Mouse (Mus musculus) hindbrain, embryonic 15.5 days (tissue): ENCODE data around the gene Zfp385c. TPM values are rescaled to one million over a fixed set of nuclear protein-coding genes. Genes with fewer than 3 reads are reported as not detected.

Experiments
- ATAC-seq: fragments of 200-750 bp; cut with Nextera tagmentation; 2 replicates; pipeline ENCODE4 v1.8.0; 2017; ENCODE audit warnings: low read depth, moderate number of reproducible peaks, moderate TSS enrichment; ENCODE audit not compliant: low FRiP score
- H3K27ac ChIP-seq: fragments of 300-500 bp; sonication (generic); replicated peaks from 2 replicates; pipeline ENCODE4 v1.5.1; 2015; ENCODE audit warnings: mild to moderate bottlenecking, inconsistent platforms
- H3K27me3 ChIP-seq: fragments of 300-500 bp; sonication (generic); 2 replicates; pipeline ENCODE4 v1.6.1; 2015; ENCODE audit warnings: control low read depth, inconsistent platforms
- H3K36me3 ChIP-seq: fragments of 300-500 bp; sonication (generic); 2 replicates; pipeline ENCODE4 v1.6.1; 2015; ENCODE audit warnings: control low read depth, inconsistent platforms
- H3K4me1 ChIP-seq: fragments of 300-500 bp; sonication (generic); replicated peaks from 2 replicates; pipeline ENCODE4 v1.6.1; 2015; ENCODE audit warnings: control low read depth, inconsistent platforms
- H3K4me2 ChIP-seq: fragments of 300-500 bp; sonication (generic); 2 replicates; pipeline ENCODE4 v1.6.1; 2015; ENCODE audit warnings: moderate library complexity, mild to moderate bottlenecking, inconsistent platforms
- H3K4me3 ChIP-seq: fragments of 300-500 bp; sonication (generic); 2 replicates; pipeline ENCODE4 v1.5.1; 2015; ENCODE audit warnings: mild to moderate bottlenecking, inconsistent platforms
- H3K9ac ChIP-seq: fragments of 300-500 bp; sonication (generic); 2 replicates; pipeline ENCODE4 v1.6.1; 2015; ENCODE audit warnings: inconsistent platforms
- H3K9me3 ChIP-seq: fragments of 300-500 bp; sonication (generic); 2 replicates; pipeline ENCODE4 v1.6.1; 2016; ENCODE audit warnings: control low read depth, inconsistent platforms
- WGBS: fragments of 180-500 bp; shearing (Covaris S2); methylation state at CpG from one replicate; pipeline ENCODE4 v1.1.7; 2015; 5-methylcytosine and 5-hydroxymethylcytosine counted together
- polyA plus RNA-seq: library from polyadenylated mRNA; unstranded; fragments of >200 nt; fragmentation: Nextera tagmentation; extraction: Ambion mirVana; gene quantifications from 2 replicates; pipeline ENCODE4 v1.2.1, GENCODE M21; 2015

Gene Zfp385c
- polyA plus RNA-seq, 1 experiment from 2014 or later: 0.82 TPM

DNA sequence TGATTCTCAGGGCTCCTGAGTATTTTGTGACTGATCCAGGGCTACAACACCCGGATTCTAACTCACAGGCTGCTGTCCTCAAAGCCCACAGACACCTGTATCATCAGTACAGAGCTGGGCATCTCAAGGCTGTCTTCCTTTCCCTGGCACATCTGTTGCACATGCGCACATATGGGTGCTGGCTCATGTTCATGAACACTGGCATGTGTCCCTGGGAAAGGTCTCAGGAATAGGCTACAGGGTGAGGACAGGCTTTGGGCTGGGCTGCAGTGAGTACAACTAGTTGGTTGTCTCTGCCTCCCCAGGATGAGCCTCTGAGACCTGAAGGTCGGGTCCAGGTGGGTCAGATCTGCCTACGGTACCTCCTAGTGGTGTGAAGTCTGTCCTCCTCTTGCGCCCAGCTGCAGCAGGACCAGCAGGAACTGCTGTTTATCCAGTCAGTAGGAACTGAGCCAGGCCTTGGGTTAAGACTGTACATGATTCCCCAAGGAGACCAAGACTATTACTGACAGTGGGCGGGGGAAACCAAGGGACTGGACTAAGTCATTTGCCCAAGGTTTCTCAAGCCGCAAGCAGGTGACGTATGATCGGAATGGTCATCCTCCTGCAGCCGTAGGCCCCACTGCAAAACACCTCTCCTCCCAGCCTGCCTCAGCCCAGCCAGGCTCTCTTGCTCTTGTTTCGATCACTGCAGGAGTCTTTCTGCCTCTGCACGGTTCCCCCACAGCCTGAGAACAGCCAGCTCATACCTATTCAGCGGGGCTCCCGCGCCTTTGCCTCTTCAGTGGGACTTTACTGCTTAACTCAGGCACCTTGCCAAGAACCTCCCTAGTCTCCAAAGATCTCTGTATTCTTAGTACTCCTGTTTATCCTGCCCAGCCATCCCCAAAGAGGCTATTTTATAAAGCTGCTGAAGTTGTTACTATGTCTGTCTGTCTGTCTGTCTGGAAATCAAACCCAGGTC, 48.4 kb downstream of the Zfp385c start:
- H3K9ac ChIP-seq: no peak overlapping the region
- peaks cover 12% of the 10 kb centered on the region for H3K4me1 ChIP-seq
- no peak overlapping the region for H3K4me2 ChIP-seq
- H3K9me3 ChIP-seq: no peaks in the 10 kb centered on the region
- no peak overlapping the region for H3K27ac ChIP-seq
- H3K36me3 ChIP-seq: no peaks in the 10 kb centered on the region
- WGBS: 58% methylated on average over 15 of the region's 15 CpGs
- H3K4me3 ChIP-seq: no peak overlapping the region
- H3K27me3 ChIP-seq: peaks cover 12% of the 10 kb centered on the region
- no peak for ATAC-seq

DNA sequence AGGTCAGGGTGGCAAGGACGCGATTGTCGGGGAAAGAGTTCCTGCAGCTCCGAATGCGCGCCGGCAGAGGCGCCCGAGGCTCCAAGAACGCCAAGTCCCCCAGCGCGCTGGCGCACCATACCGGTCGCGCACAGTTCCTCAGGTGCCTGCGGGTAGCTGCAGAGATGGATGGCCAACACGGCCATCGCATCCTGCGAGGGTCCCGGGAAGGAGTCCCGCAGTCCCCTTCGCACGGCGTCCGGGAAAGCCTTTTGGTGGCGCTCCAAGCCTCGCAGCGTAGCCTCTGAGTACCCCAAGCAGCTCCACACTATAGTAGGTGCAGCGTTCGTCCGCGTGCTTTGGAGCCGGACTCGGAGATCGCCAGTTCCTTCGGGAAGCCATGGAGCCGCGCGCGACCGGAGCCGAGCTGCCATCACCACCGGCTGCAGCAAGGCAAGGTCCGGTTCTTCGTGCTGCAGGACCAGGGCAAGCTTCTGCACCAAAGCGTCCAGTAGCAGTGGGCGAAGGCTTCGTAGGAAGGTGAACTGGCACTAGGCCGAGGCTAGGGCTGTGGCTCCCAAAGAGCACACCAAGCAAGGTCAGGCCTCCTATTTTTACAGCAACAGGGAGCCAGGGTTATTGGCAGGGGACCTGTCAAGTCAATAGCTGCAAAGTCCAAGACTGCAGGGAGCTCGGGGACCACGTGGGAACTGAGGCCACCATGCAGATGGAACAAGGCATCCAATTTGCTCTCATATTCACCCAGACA, 51.9 kb downstream of the Zfp385c start:
- 7% methylated on average over 52 of the region's 52 CpGs for WGBS
- ATAC-seq: peak; percentile 75
- H3K9me3 ChIP-seq: no peaks in the 10 kb centered on the region

DNA sequence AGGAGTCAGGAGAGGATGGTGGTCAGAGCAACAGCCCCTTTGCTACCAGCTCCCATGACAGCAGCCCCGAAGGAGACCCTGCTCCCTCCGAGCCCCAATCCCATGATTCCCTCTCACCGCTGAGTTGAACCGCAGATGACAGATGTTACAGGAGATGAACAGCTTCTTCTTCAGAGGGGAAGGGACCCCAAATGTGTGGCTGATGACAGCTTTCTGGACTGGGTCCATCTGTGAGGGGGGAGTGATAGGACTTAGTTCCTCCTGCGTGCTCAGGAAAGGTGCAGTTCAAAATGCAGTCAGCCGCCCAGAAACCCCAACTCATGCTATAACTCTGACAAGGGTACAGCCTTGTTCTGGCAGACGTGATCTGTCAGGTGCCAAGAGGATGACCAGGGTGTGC, 57.7 kb downstream of the Zfp385c start:
- Histone ChIP-seq H3K9ac (no peak overlapping the region), H3K4me3 (no peak overlapping the region), H3K27ac (no peak overlapping the region), H3K9me3 (no peaks in the 10 kb centered on the region), H3K4me2 (no peak overlapping the region), H3K27me3 (peaks cover 1% of the 10 kb centered on the region; the same call in 1 of the 2 replicates), H3K36me3 (no peaks in the 10 kb centered on the region), H3K4me1 (no peaks in the 10 kb centered on the region)
- 74% methylated on average over 7 of the region's 7 CpGs for WGBS
- ATAC-seq: no peak

More for the DNA sequence above, 51.9 kb downstream of the Zfp385c start:
- H3K27ac ChIP-seq: peak overlapping the region; percentile 18
- peak overlapping the region; percentile 44 for H3K4me3 ChIP-seq
- H3K27me3 ChIP-seq: peaks cover 6% of the 10 kb centered on the region; the same call in 1 of the 2 replicates
- H3K4me2 ChIP-seq: peak overlapping the region; percentile 77
- H3K4me1 ChIP-seq: peaks cover 12% of the 10 kb centered on the region
- peak overlapping the region; percentile 45 for H3K9ac ChIP-seq
- H3K36me3 ChIP-seq: no peaks in the 10 kb centered on the region

DNA sequence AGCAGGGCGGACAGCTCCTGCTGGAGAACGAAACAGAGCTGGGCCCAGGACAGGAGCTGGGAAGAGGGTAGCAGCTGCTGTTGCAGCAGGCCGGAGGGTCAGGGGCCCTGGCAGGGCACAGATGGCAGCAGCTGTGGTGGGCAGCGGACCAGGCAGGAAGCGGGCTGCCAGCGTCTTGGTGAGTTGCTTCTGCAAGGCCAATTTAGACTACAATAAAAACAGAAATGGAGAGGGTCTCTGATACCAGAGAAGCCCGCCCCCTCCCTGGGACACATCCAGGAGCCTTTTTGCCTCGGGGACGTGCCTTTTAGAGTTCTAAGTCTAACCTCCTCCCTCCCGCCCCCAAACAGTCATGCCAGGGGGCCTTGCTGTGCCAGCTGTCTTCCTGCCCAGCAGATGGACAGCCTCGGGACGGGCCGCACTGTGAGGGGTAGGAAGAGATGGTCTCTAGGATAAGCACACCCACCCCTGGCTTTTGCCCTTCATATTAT, 63.3 kb downstream of the Zfp385c start:
- H3K9me3 ChIP-seq: no peaks in the 10 kb centered on the region
- H3K4me2 ChIP-seq: no peak overlapping the region
- H3K36me3 ChIP-seq: 0 out of 2 replicates have a peak, but pooled peaks cover 12% of the 10 kb centered on the region
- 23% methylated on average over 13 of the region's 13 CpGs for WGBS
- H3K4me1 ChIP-seq: peaks cover 19% of the 10 kb centered on the region
- no peaks in the 10 kb centered on the region for H3K27me3 ChIP-seq
- H3K4me3 ChIP-seq: no peak overlapping the region
- peak; percentile 57 for ATAC-seq
- peak overlapping the region; percentile 43 for H3K27ac ChIP-seq
- H3K9ac ChIP-seq: no peak overlapping the region

DNA sequence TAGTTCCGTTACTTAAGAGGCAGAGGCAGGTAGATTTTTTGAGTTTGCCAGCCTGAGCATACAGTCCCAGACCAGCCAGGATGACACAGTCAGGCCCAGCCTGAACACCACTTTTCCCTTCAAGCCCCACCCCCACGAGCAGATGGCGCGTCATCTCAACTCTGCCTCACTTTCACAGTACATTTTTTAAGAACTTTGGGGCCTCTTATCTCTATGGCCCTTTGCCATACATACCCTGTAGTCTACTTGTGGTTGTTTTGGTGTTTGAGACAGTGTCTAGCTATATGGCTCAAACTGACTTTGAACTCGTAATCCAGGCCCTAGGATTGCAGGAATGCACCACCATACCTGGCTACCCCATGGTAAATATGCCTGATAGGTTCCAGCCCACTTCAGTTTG, 64.2 kb downstream of the Zfp385c start:
- Histone ChIP-seq H3K27ac (peak overlapping the region; percentile 43; the same call in 1 of the 2 replicates), H3K9ac (no peak overlapping the region)
- WGBS: 95% methylated on average over 5 of the region's 5 CpGs

DNA sequence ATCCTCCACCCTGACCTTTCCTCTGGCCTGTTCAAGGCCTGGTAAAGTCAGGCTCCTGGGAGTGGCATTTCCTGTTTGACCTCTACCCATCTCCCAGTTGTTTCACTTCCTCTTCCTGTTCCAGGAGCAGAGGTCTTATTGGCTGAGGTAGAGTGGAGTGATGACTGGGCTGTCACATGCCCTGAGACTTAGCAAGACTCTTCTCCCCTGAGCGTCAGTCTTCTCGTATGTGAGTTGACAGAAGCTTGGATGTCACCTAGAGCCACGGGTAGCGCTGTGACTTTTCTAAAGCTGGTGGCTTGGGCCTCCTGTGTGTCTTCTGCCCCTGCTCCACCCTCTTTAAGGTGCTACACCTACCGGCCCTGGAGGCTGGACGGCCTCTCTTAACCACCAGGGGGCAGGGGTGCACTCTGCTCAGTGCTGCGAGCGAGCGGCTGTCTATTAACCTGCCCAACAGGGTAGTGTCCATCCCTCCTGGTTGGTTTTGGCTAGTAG, 65.5 kb downstream of the Zfp385c start:
- Histone ChIP-seq H3K27ac (no peak overlapping the region), H3K4me3 (no peak overlapping the region), H3K27me3 (no peaks in the 10 kb centered on the region), H3K4me1 (peaks cover 32% of the 10 kb centered on the region), H3K9ac (no peak overlapping the region), H3K9me3 (no peaks in the 10 kb centered on the region), H3K36me3 (0 out of 2 replicates have a peak, but pooled peaks cover 12% of the 10 kb centered on the region), H3K4me2 (no peak overlapping the region)
- 22% methylated on average over 9 of the region's 9 CpGs for WGBS
- ATAC-seq: no peak

More for the DNA sequence above, 64.2 kb downstream of the Zfp385c start:
- H3K9me3 ChIP-seq: no peaks in the 10 kb centered on the region
- H3K36me3 ChIP-seq: 0 out of 2 replicates have a peak, but pooled peaks cover 12% of the 10 kb centered on the region
- H3K4me3 ChIP-seq: no peak overlapping the region
- ATAC-seq: no peak
- H3K4me2 ChIP-seq: no peak overlapping the region
- H3K27me3 ChIP-seq: no peaks in the 10 kb centered on the region
- peaks cover 27% of the 10 kb centered on the region for H3K4me1 ChIP-seq

DNA sequence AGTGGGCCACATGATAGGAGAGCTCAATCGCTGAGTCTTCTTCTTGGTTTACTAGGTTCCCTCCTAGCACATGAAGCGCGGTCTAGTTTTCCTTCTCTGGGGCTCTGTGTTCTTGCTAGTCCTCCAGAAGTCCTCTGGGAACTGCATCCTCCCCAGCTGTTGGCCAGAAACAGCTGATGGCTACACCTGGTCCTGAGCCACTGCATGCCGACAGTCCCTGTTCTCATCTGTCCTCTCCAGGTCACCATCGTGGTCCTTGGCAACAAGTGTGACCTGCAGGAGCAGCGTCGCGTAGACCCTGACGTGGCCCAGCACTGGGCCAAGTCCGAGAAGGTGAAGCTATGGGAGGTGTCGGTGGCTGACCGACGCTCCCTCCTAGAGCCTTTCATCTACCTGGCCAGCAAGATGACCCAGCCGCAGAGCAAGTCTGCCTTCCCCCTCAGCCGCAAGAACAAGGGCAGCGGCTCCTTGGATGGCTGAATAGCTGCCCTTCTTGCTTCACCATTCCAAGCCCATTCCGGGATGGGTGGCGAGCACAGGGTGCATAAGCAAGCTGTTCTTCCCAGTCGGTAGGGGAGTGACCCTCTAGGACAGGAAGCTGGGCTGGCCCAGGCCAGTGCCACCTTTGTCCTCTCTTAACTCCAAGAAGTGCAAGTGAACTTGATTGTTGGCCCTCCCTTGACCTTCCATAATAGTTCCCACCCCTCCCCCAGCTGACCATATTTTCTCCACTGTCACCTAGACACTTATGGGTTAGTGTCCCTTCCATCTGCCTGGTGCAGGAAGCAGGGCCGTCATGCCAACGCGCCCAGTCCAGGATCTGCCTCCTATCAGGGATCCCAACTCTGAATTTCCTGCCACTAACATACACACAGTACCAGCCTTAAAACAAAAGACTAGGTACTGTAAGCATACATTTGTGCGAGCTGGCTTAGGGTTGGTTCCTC, 66.2 kb downstream of the Zfp385c start:
- ATAC-seq: no peak
- Histone ChIP-seq H3K4me2 (no peak overlapping the region), H3K9ac (no peak overlapping the region), H3K36me3 (0 out of 2 replicates have a peak, but pooled peaks cover 12% of the 10 kb centered on the region), H3K27me3 (no peaks in the 10 kb centered on the region), H3K4me3 (no peak overlapping the region), H3K4me1 (peaks cover 36% of the 10 kb centered on the region), H3K9me3 (no peaks in the 10 kb centered on the region), H3K27ac (no peak overlapping the region)
- whole genome bisulfite sequencing: 93% methylated on average over 23 of the region's 23 CpGs

DNA sequence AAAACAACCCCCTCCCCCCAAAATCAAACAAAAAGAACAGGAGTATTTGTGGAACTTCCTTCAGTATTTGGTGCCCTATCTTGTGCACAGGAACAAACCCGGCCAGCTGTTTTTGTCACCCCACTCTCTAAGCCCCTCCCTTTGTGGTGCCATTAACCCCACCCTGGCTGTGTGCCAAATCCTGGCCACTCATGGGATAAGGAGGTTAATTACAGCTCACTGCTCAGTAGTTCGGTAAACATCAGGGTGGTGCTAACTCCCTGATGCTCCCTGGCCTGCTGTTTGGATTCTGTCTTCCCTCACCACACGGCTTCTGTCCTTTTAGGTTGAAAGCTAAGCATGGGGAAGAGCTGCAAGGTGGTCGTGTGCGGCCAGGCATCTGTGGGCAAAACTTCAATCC, 68.4 kb downstream of the Zfp385c start:
- Histone ChIP-seq H3K27me3 (no peaks in the 10 kb centered on the region), H3K4me1 (peaks cover 41% of the 10 kb centered on the region), H3K4me2 (peak overlapping the region; percentile 71), H3K36me3 (0 out of 2 replicates have a peak, but pooled peaks cover 12% of the 10 kb centered on the region), H3K27ac (0 out of 2 replicates have a peak overlapping the region, but pooled peaks have one; percentile 21), H3K9me3 (no peaks in the 10 kb centered on the region), H3K4me3 (peak overlapping the region; percentile 93; the same call in 1 of the 2 replicates), H3K9ac (no peak overlapping the region)
- 52% methylated on average over 5 of the region's 5 CpGs for WGBS
- no peak for ATAC-seq

DNA sequence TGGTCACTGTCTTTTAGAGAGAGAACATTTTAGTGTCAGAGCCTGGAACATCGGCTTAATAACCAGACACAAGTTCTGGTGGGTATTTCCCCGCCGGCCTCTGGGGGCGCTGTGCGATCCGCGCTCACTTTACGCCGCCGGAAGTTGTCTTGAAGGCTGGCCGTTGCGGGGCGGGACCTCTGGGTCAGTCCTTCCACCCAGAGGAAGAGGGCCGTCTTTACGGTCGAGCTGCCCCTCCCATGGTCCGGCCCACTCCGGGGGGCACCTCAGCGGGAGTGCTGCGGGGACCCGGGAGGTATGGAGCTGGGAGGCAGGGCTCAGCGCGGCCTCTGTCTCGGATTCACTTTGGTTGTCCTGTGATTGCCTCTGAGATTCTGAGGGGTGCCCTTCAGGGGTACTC, 69.5 kb downstream of the Zfp385c start:
- ATAC-seq: peak; percentile 57
- Histone ChIP-seq H3K4me1 (peaks cover 42% of the 10 kb centered on the region), H3K4me2 (peak overlapping the region; percentile 71), H3K9me3 (no peaks in the 10 kb centered on the region), H3K36me3 (0 out of 2 replicates have a peak, but pooled peaks cover 12% of the 10 kb centered on the region), H3K27me3 (no peaks in the 10 kb centered on the region), H3K9ac (peak overlapping the region; percentile 96), H3K4me3 (peak overlapping the region; percentile 93), H3K27ac (peak overlapping the region; percentile 91)
- 0% methylated on average over 24 of the region's 24 CpGs for WGBS

DNA sequence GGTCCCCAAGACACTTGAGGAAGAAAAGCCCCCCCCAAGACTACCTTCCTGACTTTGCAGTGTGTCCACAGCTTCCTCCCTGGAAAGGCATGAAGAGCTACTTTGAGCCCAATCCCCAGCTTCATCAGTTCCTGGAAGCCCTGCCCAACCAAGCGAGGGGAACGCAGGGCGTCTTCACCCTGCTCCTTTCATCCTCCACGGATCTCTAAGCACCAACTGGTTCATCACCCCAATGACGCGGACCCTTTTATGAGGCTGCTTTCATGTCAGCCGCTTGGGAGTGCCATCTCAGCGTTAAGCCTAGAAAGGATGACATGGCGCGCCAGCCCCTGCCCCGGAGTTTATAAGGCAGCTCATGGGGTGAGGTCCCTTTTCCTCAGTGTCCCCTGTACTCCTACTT, 72.3 kb downstream of the Zfp385c start, which contains the start of gene Dnajc7:
Gene Dnajc7, minus strand, starts transcription at position 187 of the 400 bp plus-strand sequence.
- peaks cover 48% of the 10 kb centered on the region for H3K4me1 ChIP-seq
- ATAC-seq: no peak
- under 1% methylated on average over 11 of the region's 11 CpGs for WGBS

More for the DNA sequence above, 72.3 kb downstream of the Zfp385c start, which contains the start of gene Dnajc7:
- Histone ChIP-seq H3K9ac (peak within 1 kb of the TSS; percentile 87), H3K27me3 (no peaks in the 10 kb centered on the region), H3K4me3 (peak within 1 kb of the TSS; percentile 88), H3K4me2 (peak within 1 kb of the TSS; percentile 87), H3K9me3 (no peaks in the 10 kb centered on the region), H3K36me3 (no peaks in the 10 kb centered on the region), H3K27ac (peak within 1 kb of the TSS; percentile 92)
